Mouse (Mus musculus) bone marrow, adult 2 months (tissue): ENCODE data around the gene Tanc1. TPM values are rescaled to one million over a fixed set of nuclear protein-coding genes. Genes with fewer than 3 reads are reported as not detected.

Experiments
- H3K27ac ChIP-seq: fragments of 200-500 bp; 2 replicates; pipeline ENCODE4 v1.5.1; 2012; ENCODE audit warnings: low read depth, mild to moderate bottlenecking, control low read depth, inconsistent platforms, low read length; ENCODE audit not compliant: control insufficient read depth, poor library complexity, insufficient read depth
- H3K4me1 ChIP-seq: fragments of 200-500 bp; 2 replicates; pipeline ENCODE4 v1.6.1; 2011; ENCODE audit warnings: low read length; ENCODE audit not compliant: control insufficient read depth, insufficient read depth
- H3K4me3 ChIP-seq: fragments of 200-500 bp; replicated peaks from 2 replicates; pipeline ENCODE3; 2011; ENCODE audit warnings: mild to moderate bottlenecking, low read depth, low read length, control low read depth; ENCODE audit not compliant: control insufficient read depth
- CTCF ChIP-seq: fragments of 200-500 bp; IDR thresholded peaks from 2 replicates; pipeline ENCODE4 v1.5.1; 2011; ENCODE audit warnings: low read length, control low read depth; ENCODE audit not compliant: control insufficient read depth, insufficient read depth
- POLR2A ChIP-seq: fragments of 200-500 bp; IDR thresholded peaks from 2 replicates; pipeline ENCODE4 v1.6.1; 2011; ENCODE audit warnings: low read depth, mild to moderate bottlenecking, control low read depth, low read length, borderline replicate concordance; ENCODE audit not compliant: control insufficient read depth
- WGBS: fragments of 180-500 bp; shearing (Covaris S2); methylation state at CpG from one replicate; pipeline ENCODE4 v1.1.7; 2018; 5-methylcytosine and 5-hydroxymethylcytosine counted together
- polyA plus RNA-seq: library from polyadenylated mRNA; stranded (reverse); fragments of >200 nt; gene quantifications from 2 replicates; pipeline ENCODE4 v1.2.4, GENCODE M21; 2011; ENCODE audit warnings: low replicate concordance; ENCODE audit not compliant: missing spikeins, insufficient read depth, insufficient read length

Gene Tanc1
- polyA plus RNA-seq, 1 experiment: 7.4 TPM

- 88% methylated on average over 2 of the region's 2 CpGs for WGBS
These were observed 209.2 kb downstream of the Tanc1 start for GRCm38 (mm10) chr2:59821044-59821443.

GRCm38 (mm10) chr2:59824289-59824688 is 212.4 kb downstream of the Tanc1 start:
- TF ChIP-seq POLR2A (no peak), CTCF (no peak)
- H3K4me1 ChIP-seq: no peaks in the 10 kb centered on the region
- H3K4me3 ChIP-seq: no peak overlapping the region
- no peak overlapping the region for H3K27ac ChIP-seq
- WGBS: 82% methylated on average over 8 of the region's 8 CpGs

More at GRCm38 (mm10) chr2:59821044-59821443, 209.2 kb downstream of the Tanc1 start:
- no peak for TF ChIP-seq POLR2A
- TF ChIP-seq CTCF: no peak
- H3K27ac ChIP-seq: no peak overlapping the region
- H3K4me3 ChIP-seq: no peak overlapping the region
- H3K4me1 ChIP-seq: peaks cover 3% of the 10 kb centered on the region; the same call in 1 of the 2 replicates

- WGBS: 90% methylated on average over 4 of the region's 4 CpGs
- TF ChIP-seq POLR2A (no peak), CTCF (no peak)
- no peaks in the 10 kb centered on the region for H3K4me1 ChIP-seq
- no peak overlapping the region for H3K4me3 ChIP-seq
- no peak overlapping the region for H3K27ac ChIP-seq
These were observed 213.5 kb downstream of the Tanc1 start for GRCm38 (mm10) chr2:59825380-59825779.

GRCm38 (mm10) chr2:59828103-59828655 is 216.3 kb downstream of the Tanc1 start:
- Histone ChIP-seq H3K27ac (no peak overlapping the region), H3K4me1 (no peaks in the 10 kb centered on the region), H3K4me3 (no peak overlapping the region)
- no peak for TF ChIP-seq CTCF
- no peak for TF ChIP-seq POLR2A
- 83% methylated on average over 11 of the region's 11 CpGs for WGBS

GRCm38 (mm10) chr2:59828777-59829508 is 217.1 kb downstream of the Tanc1 start:
- WGBS: 37% methylated on average over 14 of the region's 14 CpGs
- H3K4me1 ChIP-seq: no peaks in the 10 kb centered on the region
- no peak overlapping the region for H3K27ac ChIP-seq
- TF ChIP-seq CTCF: no peak
- TF ChIP-seq POLR2A: no peak
- no peak overlapping the region for H3K4me3 ChIP-seq

GRCm38 (mm10) chr2:59829718-59830117 is 217.9 kb downstream of the Tanc1 start:
- Histone ChIP-seq H3K4me3 (no peak overlapping the region), H3K4me1 (no peaks in the 10 kb centered on the region), H3K27ac (no peak overlapping the region)
- 87% methylated on average over 7 of the region's 7 CpGs for WGBS
- TF ChIP-seq POLR2A (no peak), CTCF (no peak)

GRCm38 (mm10) chr2:59830151-59830550 is 218.3 kb downstream of the Tanc1 start:
- H3K27ac ChIP-seq: no peak overlapping the region
- 0 out of 2 replicates have a peak, but pooled peaks have one; percentile 25 for TF ChIP-seq CTCF
- TF ChIP-seq POLR2A: no peak
- no peaks in the 10 kb centered on the region for H3K4me1 ChIP-seq
- no peak overlapping the region for H3K4me3 ChIP-seq
- 63% methylated on average over 9 of the region's 9 CpGs for WGBS

- H3K4me3 ChIP-seq: no peak overlapping the region
- 83% methylated on average over 5 of the region's 5 CpGs for WGBS
- H3K4me1 ChIP-seq: no peaks in the 10 kb centered on the region
- TF ChIP-seq CTCF (no peak), POLR2A (no peak)
- H3K27ac ChIP-seq: no peak overlapping the region
These were observed 219.1 kb downstream of the Tanc1 start for GRCm38 (mm10) chr2:59830940-59831339.

- 89% methylated on average over 7 of the region's 7 CpGs for WGBS
- no peaks in the 10 kb centered on the region for H3K4me1 ChIP-seq
- H3K27ac ChIP-seq: no peak overlapping the region
- TF ChIP-seq POLR2A (no peak), CTCF (no peak)
- no peak overlapping the region for H3K4me3 ChIP-seq
These were observed 220.0 kb downstream of the Tanc1 start for GRCm38 (mm10) chr2:59831831-59832230.
